Mouse (Mus musculus) mouse trophoblast stem cell (cell line): ENCODE results near the gene Akr1c21.

Experiments
- in situ Hi-C, 2 experiments: fragments of 300-500 bp; cut with MseI, MboI; formaldehyde crosslinking; loops; 2 replicates in 1 of 2; 3 replicates in 1 of 2; pipeline ENCODE4 v1.15.1; 2025

Akr1c21 gene

DNA sequence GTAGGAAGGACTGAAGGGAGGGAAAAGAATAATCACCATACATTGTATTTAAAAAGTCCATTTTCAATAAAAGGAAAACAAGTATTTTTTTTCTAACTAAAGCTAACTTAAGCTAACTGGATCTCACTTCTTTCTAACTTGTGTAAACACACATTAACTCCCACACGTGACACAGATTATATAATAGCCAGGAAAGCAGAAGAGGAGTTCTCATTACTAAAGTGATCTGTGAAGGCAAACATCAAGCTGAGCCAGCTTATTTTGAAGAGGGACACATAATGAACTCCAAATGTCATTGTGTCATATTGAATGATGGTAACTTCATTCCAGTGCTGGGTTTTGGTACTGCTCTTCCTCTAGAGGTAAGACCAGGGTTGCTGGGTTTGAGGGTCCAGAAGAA is at the start of gene Akr1c21:
Gene Akr1c21, plus strand, starts transcription at position 205 of the 400 bp plus-strand sequence.
- in situ Hi-C loops: no loop called here

GRCm38 (mm10) chr13:4559143-4559542 is 14.7 kb upstream of the Akr1c21 start:
- in situ Hi-C loops: no loop called here

DNA sequence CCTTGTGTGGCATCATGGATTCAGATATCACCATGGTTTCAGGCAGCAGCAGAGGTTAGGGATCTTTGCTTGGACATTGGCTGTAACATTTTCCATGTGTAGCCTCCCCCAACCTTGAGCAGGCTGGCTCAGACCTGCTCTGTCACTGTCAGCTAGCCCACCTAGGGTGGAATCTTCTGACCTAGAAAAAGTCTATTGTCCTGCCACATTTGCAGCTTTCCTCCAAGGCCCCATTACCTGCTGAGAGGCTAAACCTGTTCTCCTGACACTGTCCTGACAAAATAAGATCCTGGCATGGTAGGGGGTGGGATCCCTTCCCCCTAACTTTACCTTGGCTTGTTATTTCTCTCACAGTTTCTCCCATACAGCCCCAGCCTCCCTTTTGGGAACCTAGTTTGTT is 13.4 kb upstream of the Akr1c21 start:
- in situ Hi-C loops: no loop called here

GRCm38 (mm10) chr13:4565996-4566395 is 7.9 kb upstream of the Akr1c21 start:
- in situ Hi-C loops: no loop called here

DNA sequence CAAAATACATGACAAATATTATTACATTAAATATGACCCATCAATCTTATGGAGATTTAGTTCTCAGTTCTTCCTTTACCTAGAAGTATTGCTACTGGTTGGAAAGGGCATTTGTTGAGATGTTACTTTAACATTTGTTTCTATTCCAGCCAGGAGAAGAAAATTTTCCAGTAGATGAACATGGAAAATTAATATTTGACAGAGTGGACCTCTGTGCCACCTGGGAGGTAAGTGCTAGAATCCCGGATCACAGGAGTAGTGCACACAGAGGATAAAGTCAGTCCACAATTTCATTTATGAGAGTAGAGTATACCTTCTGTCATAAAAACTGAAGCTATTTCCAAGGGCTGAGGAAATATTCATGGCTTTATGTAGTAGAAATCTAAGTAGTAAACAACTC is 3.0 kb downstream of the Akr1c21 start:
- in situ Hi-C loops: no loop called here

- in situ Hi-C loops: loop anchor here in 1 of 2 experiments (25.0 kb wide), 1 partner anchor 216 kb away; no protein-coding TSS in a partner anchor
These were observed 29.6 kb downstream of the Akr1c21 start for GRCm38 (mm10) chr13:4603431-4603830.

DNA sequence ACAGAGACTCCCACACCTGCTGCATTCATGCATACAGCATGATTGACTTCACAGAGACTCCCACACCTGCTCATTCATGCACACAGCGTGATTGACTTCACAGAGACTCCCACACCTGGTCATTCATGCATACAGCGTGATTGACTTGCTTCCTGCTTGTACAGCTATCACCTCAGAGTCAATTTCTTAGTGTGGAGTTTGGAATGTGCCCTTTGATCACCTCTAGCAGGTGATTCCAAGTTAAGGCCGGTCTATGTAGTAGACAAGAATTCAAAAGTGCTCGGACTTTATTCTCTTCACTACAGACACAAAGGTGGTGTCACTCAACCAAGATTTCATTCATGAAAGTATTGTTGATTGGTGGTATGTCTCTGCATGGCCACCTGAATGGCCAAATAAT is 32.9 kb downstream of the Akr1c21 start:
- in situ Hi-C loops: loop anchor here in 1 of 2 experiments (25.0 kb wide), 1 partner anchor 220 kb away; no protein-coding TSS in a partner anchor

DNA sequence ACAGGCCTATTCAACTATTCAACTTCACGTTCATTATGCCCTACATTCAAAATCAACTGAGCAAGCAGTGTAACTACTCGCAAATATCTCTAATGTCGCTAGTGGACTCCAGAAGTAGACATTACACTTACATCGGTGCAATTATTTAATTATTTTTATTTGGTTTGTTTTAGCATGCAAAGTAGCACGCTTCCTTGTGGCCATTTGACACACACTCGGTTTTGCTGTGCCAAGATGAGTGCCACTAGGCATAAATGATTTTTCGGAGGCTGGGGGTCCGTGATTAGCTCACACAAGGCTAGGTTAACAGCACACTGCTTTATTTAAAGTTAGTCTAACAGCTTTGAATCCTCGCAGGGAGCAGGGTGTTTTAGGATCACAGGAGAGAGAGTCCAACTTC is 34.7 kb downstream of the Akr1c21 start:
- in situ Hi-C loops: loop anchor here in 1 of 2 experiments (25.0 kb wide), 1 partner anchor 221 kb away; no protein-coding TSS in a partner anchor

DNA sequence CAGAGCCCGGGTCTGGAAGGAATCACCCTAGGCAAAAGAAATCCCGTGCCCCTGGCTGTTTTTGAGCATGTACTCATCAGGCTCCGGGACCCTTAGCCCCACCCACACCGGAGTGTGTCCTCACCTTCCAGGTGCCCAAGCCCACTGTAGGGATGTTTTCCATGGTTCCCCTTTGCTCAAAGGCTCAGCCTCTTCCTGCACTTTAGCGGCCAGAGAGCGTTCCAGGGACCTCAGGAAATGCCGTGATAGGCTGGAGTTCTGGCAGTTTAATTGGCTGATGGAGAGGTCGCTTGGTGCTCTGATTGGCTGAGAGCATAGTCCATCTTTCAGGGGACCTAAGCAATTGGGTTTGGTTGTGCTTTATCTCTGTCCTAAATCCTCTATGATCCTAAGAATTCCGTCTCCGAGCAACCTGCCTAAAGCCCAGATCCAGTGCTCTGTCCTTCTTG is 35.1 kb downstream of the Akr1c21 start, which contains the start of gene Akr1e1:
Gene Akr1e1, minus strand, starts transcription at position 214 of the 449 bp plus-strand sequence.
- in situ Hi-C loops: loop anchor here in 1 of 2 experiments (25.0 kb wide), 1 partner anchor 222 kb away; no protein-coding TSS in a partner anchor

GRCm38 (mm10) chr13:4610902-4611301 is 37.0 kb downstream of the Akr1c21 start:
- in situ Hi-C loops: loop anchor here (10.0 to 25.0 kb wide), 3 partner anchors 224 to 476 kb away; no protein-coding TSS in a partner anchor
